Mouse (Mus musculus): Measurements from ENCODE around the gene Nsun7.

DNA sequence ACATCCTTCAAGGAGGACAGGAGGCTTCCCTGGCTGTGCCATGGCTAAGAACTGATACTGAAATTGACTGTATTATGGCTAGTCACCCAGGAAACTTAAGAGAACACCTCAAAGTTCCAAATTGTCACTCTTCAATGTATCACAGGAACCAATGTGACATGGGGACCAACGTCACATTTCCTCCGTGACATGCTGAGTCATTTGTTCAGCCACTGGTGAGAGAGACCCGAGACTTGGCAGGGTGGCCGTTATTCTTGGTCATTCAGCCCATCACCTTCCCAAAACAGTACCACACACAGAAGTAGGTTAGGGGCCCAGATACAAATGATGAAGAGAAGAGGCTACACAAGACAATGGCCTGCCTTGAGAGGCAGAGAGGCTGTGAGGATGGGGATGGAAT is 63.4 kb downstream of the Nsun7 start:
- TF ChIP-seq CTCF (IDR thresholded peaks at IDR 0.05; ENCODE audit: insufficient read depth, low read length): no peak
- no peak for TF ChIP-seq POLR2A (IDR thresholded peaks at IDR 0.05; ENCODE audit: borderline replicate concordance, extremely low read depth, low read depth, low read length)
